Mouse (Mus musculus) liver, postnatal 0 days (tissue): ENCODE data around the gene Kif24.

Source experiments
- CTCF ChIP-seq: sonication (generic); IDR thresholded peaks from 2 replicates; pipeline ENCODE4 v1.5.1; 2016; ENCODE audit warnings: antibody characterized with exemption, low read depth
- EP300 ChIP-seq: IDR thresholded peaks from 2 replicates; pipeline ENCODE4 v1.6.1; 2016; ENCODE audit warnings: antibody characterized with exemption, low read depth, mild to moderate bottlenecking

DNA sequence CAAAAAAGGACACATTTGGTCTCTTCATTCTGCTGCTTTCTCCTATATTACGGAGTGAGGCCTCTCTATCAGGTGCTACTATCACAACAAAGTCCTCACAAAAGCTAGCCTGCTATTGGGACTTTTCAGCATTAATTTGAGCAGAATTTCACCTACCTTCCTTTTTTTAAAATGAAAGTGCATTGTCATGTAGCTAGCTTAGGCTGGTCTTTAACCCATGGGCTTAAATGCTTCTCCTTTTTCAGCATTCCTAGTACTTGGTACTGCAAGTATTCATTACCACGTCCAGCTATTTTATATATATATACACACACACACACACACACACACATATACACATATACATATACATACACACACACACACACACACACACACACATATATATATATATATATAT lies 106.0 kb downstream of the Kif24 start:
- TF ChIP-seq CTCF: no peak
- no peak for TF ChIP-seq EP300
